Mouse (Mus musculus): ENCODE results near the gene Olfr63.
"Not testable (repeated sequence)": the region's sequence is repeated elsewhere in the genome, so short reads cannot be mapped to it uniquely, and the experiment has no call there.

The Olfr63 gene

DNA sequence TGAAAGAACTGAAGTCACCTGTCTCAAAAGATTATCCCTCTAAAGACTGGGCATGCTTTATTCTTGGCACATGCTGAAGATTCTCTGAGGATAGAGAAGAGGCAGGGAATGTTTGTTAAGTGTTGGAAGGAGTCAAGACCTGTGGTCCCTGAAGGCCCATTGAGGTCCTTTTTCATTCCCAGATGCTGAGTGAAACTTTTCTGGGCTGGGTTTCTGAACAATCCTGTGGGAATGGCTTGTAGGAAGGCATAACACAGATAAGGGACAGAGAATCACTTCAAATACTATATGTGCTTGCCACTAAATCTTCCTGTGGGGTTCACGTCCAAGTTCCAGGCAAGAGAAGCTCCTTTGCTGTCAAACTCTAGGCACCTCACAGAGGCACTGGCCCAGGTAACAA is at the start of gene Olfr63:
Gene Olfr63, plus strand, starts transcription at position 301 of the 400 bp plus-strand sequence.
- no peak for DNase-seq

DNA sequence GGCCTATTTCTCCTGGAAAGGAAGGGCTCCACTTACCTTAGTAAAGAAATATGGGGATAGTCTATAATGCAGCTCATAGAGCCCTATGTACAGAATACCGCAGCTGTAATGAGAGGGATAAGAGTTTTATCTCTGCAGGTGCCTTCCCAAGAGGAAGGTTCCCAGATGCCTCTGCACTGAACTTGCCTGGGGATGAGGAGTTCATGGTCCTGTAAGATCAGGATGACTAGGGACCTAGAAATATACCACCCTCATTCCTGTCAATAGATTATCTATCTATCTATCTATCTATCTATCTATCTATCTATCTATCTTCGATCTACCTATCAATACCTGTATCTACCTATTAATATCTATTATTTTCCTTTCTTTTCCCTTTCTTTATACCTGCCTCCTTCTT is 42.9 kb upstream of the Olfr63 start, which contains the start of gene Olfr1564:
Gene Olfr1564, minus strand, starts transcription at position 101 of the 400 bp plus-strand sequence.
- DNase-seq: no peak

DNA sequence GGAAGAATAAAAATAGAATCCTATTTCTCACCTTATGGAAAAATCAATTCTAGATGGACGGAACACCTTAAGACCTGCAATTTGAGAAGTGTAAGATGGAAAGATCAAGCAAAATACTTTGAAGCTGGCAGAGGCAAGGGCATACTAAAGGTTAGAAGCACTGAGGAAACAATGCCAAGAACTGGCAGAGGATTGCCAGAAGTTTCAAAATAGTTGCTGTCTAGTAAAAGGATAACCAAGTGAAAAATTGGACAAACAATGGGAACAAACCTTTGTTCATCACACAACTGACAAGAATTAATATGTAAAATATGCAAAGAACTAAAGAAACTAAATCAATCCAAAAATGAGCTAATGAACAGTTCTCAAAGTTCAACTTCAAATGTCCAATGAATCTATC is 27.8 kb upstream of the Olfr63 start:
- not testable (repeated sequence) for DNase-seq

DNA sequence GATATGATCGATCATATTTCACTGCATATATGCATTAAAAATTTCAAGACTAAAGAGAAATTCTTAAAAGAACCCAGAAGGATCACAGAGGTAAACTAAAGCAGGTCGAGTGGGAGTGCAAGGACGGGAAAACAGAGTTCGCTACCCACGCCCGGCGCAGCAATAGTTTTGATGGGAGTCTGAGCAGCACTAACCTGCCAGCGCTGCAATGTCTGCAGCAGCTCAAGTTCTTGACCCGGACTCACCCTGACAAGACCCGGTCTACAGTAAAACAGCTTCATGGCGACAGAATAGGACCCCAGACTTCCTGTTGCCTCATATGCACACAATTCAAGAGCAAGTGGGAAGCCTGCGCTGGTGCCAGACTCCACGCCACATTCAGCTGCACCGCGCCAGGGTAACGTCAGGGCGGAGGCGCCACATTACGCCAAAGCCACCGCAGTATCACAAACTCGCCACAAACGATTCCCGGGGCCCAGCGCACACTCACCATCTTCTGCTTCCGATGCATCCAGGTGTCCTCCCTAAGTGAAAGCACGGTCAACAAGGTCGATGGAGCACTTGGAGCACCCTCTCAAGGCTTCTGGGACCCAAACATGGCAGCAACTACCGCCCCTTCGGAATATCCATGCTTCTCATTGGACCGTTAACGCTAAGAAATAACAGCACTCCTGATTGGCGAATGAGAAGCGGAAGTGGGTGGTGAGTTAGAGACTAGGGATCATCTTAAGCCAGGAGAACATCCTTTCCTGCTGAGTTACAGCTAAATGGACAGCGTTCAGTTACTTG is 9.8 kb upstream of the Olfr63 start, which contains the start of gene Zfp955a:
Gene Zfp955a, minus strand, starts transcription at position 616 of the 789 bp plus-strand sequence.
- DNase-seq: not testable (repeated sequence)

DNA sequence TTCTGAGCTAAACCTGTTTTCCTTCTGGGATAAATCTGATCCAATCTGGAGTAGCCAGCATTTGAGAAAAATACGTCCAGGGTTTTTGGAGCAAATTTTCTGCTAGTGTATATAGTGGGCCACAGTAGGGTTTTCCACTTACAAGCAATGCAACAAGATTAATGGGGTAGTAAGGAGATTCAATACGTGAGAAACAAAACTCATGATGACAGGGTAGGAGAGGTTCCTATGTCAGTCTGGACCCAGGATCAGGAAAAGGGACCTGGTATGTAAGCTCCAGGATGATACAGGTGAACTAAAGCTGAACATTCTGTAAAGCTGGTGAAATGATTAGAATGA is 9.2 kb upstream of the Olfr63 start:
- not testable (repeated sequence) for DNase-seq

DNA sequence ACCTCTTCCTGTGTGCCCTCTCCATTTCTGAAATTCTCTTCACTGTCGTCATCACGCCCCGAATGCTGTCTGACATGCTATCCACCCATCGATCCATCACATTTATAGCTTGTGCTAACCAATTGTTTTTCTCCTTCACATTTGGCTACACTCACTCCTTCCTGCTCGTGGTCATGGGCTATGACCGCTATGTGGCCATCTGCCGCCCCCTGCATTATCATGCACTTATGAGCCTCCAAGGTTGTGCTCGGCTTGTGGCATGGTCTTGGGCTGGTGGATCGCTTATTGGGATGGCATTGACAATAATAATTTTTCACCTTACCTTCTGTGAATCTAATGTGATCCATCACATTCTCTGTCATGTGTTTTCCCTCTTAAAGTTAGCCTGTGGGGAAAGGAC is 4.4 kb downstream of the Olfr63 start:
- no peak for DNase-seq

DNA sequence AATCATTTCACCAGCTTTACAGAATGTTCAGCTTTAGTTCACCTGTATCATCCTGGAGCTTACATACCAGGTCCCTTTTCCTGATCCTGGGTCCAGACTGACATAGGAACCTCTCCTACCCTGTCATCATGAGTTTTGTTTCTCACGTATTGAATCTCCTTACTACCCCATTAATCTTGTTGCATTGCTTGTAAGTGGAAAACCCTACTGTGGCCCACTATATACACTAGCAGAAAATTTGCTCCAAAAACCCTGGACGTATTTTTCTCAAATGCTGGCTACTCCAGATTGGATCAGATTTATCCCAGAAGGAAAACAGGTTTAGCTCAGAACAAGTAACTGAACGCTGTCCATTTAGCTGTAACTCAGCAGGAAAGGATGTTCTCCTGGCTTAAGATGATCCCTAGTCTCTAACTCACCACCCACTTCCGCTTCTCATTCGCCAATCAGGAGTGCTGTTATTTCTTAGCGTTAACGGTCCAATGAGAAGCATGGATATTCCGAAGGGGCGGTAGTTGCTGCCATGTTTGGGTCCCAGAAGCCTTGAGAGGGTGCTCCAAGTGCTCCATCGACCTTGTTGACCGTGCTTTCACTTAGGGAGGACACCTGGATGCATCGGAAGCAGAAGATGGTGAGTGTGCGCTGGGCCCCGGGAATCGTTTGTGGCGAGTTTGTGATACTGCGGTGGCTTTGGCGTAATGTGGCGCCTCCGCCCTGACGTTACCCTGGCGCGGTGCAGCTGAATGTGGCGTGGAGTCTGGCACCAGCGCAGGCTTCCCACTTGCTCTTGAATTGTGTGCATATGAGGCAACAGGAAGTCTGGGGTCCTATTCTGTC is 24.8 kb downstream of the Olfr63 start, which contains the start of gene Zfp955b:
Gene Zfp955b, plus strand, starts transcription at position 506 of the 837 bp plus-strand sequence.
- DNase-seq: not testable (repeated sequence)

DNA sequence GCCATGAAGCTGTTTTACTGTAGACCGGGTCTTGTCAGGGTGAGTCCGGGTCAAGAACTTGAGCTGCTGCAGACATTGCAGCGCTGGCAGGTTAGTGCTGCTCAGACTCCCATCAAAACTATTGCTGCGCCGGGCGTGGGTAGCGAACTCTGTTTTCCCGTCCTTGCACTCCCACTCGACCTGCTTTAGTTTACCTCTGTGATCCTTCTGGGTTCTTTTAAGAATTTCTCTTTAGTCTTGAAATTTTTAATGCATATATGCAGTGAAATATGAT is 25.3 kb downstream of the Olfr63 start:
- DNase-seq: not testable (repeated sequence)
